Mouse (Mus musculus) thymus, adult 2 months (tissue): ENCODE measurements around the gene Atrnl1.

Experiments
- CTCF ChIP-seq: fragments of 200-500 bp; IDR thresholded peaks from 2 replicates; pipeline ENCODE4 v1.5.1; 2012; ENCODE audit warnings: mild to moderate bottlenecking, control low read depth, low read length, moderate library complexity, borderline replicate concordance; ENCODE audit not compliant: control insufficient read depth, poor library complexity, insufficient read depth; ENCODE audit errors: extremely low read depth
- POLR2A ChIP-seq: fragments of 200-500 bp; IDR thresholded peaks from 2 replicates; pipeline ENCODE4 v1.6.1; 2012; ENCODE audit warnings: mild to moderate bottlenecking, low read length, control low read depth, moderate library complexity; ENCODE audit not compliant: control insufficient read depth, poor library complexity, insufficient read depth; ENCODE audit errors: extremely low read depth

DNA sequence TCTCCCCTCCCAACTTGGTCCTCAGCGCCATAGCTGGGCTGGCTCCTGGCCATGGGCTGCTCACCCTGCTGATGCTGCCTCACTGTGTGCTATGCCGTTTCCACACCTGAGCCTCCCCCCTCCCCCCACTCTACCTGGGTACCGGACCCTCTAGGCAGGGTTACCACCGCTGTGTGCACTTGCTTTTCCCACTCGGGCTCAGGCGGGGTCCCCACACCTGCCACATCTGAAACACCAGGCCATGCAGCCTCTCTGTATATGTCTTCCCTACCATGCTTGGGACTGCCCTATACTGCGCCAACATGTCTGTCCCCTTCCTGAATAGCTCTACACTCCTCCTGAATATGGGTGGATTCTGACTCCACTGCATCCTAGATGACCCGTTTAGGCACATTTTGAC, 384.2 kb downstream of the Atrnl1 start:
- no peak for TF ChIP-seq POLR2A
- TF ChIP-seq CTCF = no peak
